Mouse (Mus musculus): ENCODE data around the gene Rnf216. TPM values are rescaled to one million over a fixed set of nuclear protein-coding genes. Genes with fewer than 3 reads are reported as not detected.
A peak's percentile ranks its signal among the peaks of the same experiment; 100 is the strongest.

Gene Rnf216
- polyA plus RNA-seq, 1 experiment, result 12.2 TPM

DNA sequence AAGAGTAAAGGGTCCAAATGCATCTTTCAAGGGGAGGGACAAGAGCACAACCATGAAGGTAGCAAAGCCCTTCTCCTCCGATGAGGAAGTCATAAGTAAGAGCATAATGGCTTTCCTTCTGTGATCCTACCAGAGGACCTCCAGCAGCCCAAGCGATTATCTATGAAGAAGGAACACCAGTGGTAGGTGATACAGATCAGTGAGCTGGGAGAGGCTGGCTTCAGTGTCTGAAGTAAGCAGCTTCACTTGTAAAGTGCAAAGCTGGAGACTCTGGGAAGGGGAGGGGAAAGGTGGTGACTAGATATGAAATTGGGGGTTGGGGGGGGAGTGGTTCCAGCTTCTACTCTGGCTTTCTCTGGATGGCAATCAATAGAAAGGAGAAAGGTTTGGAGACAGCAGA lies 43.7 kb downstream of the Rnf216 start:
- Histone ChIP-seq H3K36me3 (ENCODE audit: control insufficient read depth, insufficient read depth) (peaks cover 52% of the 10 kb centered on the region), H3ac (ENCODE audit: control insufficient read depth, insufficient read length, low read depth) (no peak overlapping the region), H3K4me3 (ENCODE audit: insufficient read depth, poor library complexity, severe bottlenecking) (no peak overlapping the region), H3K79me3 (ENCODE audit: low read depth) (no peaks in the 10 kb centered on the region), H3K27me3 (ENCODE audit: control insufficient read depth, insufficient read depth, insufficient read length) (no peaks in the 10 kb centered on the region), H3K79me2 (ENCODE audit: control insufficient read depth, insufficient read depth) (no peaks in the 10 kb centered on the region)
- TF ChIP-seq CEBPB (IDR thresholded peaks at IDR 0.05; ENCODE audit: low read depth) (no peak), MYOD1 (IDR thresholded peaks at IDR 0.05; ENCODE audit: control insufficient read depth, insufficient read length, low read depth) (no peak), MYOG (IDR thresholded peaks at IDR 0.05; ENCODE audit: control insufficient read depth, extremely low read depth, insufficient read length) (no peak), USF1 (IDR thresholded peaks at IDR 0.05; ENCODE audit: low read depth) (no peak)

DNA sequence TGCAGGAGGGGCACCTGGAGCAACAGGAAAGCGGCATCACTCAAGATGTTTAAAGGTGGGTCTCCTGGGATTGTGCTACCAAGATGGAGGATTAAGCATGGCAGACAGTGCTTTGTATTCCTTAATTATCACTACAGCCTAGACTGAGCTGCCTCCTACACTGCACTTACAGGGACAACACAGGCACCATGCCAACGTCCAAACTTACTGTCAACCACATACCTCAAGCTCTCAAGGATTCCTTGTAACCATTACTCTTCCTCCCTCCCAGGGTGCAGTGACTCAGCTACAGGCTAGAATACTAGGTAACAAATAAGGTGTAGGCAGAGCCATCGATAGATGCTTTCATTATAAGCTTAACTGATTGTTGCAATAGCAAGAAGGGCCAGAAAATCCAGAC lies 44.4 kb downstream of the Rnf216 start:
- no peaks in the 10 kb centered on the region for H3K79me2 ChIP-seq (ENCODE audit: control insufficient read depth, insufficient read depth)
- no peaks in the 10 kb centered on the region for H3K79me3 ChIP-seq (ENCODE audit: low read depth)
- H3K4me3 ChIP-seq (ENCODE audit: insufficient read depth, poor library complexity, severe bottlenecking), result no peak overlapping the region
- H3ac ChIP-seq (ENCODE audit: control insufficient read depth, insufficient read length, low read depth), result no peak overlapping the region
- no peak for TF ChIP-seq CEBPB (IDR thresholded peaks at IDR 0.05; ENCODE audit: low read depth)
- no peak for TF ChIP-seq USF1 (IDR thresholded peaks at IDR 0.05; ENCODE audit: low read depth)
- TF ChIP-seq MYOD1 (IDR thresholded peaks at IDR 0.05; ENCODE audit: control insufficient read depth, insufficient read length, low read depth), result no peak
- TF ChIP-seq CTCF (IDR thresholded peaks at IDR 0.05; ENCODE audit: control insufficient read depth, insufficient read depth, insufficient read length), result no peak
- no peak for TF ChIP-seq FOSL1 (IDR thresholded peaks at IDR 0.05; ENCODE audit: insufficient read depth, low read length, poor library complexity, severe bottlenecking)
- TF ChIP-seq MYOG (IDR thresholded peaks at IDR 0.05; ENCODE audit: control insufficient read depth, extremely low read depth, insufficient read length), result no peak
- TF ChIP-seq MAX (IDR thresholded peaks at IDR 0.05), result no peak
- H3K27me3 ChIP-seq (ENCODE audit: control insufficient read depth, insufficient read depth, insufficient read length), result no peaks in the 10 kb centered on the region
- peaks cover 49% of the 10 kb centered on the region for H3K36me3 ChIP-seq (ENCODE audit: control insufficient read depth, insufficient read depth)

DNA sequence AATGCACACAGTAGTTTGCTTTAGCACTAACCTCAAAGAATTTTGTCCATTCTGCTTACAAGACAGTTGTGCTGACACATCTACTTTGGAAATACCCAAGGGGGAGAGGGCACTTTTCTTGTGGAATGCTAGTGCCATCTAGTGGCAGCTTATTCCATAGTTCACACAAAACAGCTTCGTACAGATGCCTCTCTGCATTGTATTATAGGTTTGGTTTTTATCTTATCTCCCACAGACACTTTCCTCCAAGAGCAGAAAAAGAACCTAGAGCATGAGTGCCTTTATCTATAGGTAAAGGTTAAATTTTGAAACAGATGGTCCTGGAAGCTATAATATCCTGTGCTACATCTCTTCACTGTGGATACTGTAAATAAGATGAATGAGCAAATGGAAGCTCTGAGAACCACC lies 46.2 kb downstream of the Rnf216 start:
- Histone ChIP-seq H3ac (ENCODE audit: control insufficient read depth, insufficient read length, low read depth) (no peak overlapping the region), H3K79me3 (ENCODE audit: low read depth) (no peaks in the 10 kb centered on the region), H3K4me3 (ENCODE audit: insufficient read depth, poor library complexity, severe bottlenecking) (no peak overlapping the region), H3K27me3 (ENCODE audit: control insufficient read depth, insufficient read depth, insufficient read length) (no peaks in the 10 kb centered on the region), H3K79me2 (ENCODE audit: control insufficient read depth, insufficient read depth) (no peaks in the 10 kb centered on the region), H3K36me3 (ENCODE audit: control insufficient read depth, insufficient read depth) (peaks cover 54% of the 10 kb centered on the region)
- TF ChIP-seq MAX (IDR thresholded peaks at IDR 0.05) (no peak), CTCF (IDR thresholded peaks at IDR 0.05; ENCODE audit: control insufficient read depth, insufficient read depth, insufficient read length) (peak; percentile 59)

DNA sequence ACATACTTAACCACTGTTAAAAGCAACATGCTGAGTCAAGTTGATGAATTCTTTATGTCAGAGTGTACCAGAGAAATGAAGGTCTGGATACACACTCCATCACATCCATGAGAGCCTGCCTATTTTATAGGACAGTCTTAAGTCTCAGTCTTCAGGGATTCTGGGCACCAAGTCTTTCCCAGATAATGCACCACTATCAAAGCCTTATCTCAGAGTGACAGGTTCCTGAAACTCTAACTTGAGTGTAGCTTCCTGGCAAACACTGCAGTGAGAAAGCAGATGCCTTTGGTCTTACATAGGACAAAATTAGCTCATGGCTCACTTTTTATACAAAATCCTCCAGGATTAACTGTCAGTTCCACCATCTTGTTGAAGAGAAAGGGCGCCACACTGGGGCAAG lies 46.7 kb downstream of the Rnf216 start:
- H3K79me2 ChIP-seq (ENCODE audit: control insufficient read depth, insufficient read depth), result no peaks in the 10 kb centered on the region
- no peak overlapping the region for H3ac ChIP-seq (ENCODE audit: control insufficient read depth, insufficient read length, low read depth)
- H3K27me3 ChIP-seq (ENCODE audit: control insufficient read depth, insufficient read depth, insufficient read length), result no peaks in the 10 kb centered on the region
- H3K79me3 ChIP-seq (ENCODE audit: low read depth), result no peaks in the 10 kb centered on the region
- H3K4me3 ChIP-seq (ENCODE audit: insufficient read depth, poor library complexity, severe bottlenecking), result no peak overlapping the region
- TF ChIP-seq USF1 (IDR thresholded peaks at IDR 0.05; ENCODE audit: low read depth), result no peak
- TF ChIP-seq CEBPB (IDR thresholded peaks at IDR 0.05; ENCODE audit: low read depth), result no peak
- no peak for TF ChIP-seq FOSL1 (IDR thresholded peaks at IDR 0.05; ENCODE audit: insufficient read depth, low read length, poor library complexity, severe bottlenecking)
- TF ChIP-seq MAX (IDR thresholded peaks at IDR 0.05), result no peak
- no peak for TF ChIP-seq MYOG (IDR thresholded peaks at IDR 0.05; ENCODE audit: control insufficient read depth, extremely low read depth, insufficient read length)
- no peak for TF ChIP-seq CTCF (IDR thresholded peaks at IDR 0.05; ENCODE audit: control insufficient read depth, insufficient read depth, insufficient read length)
- TF ChIP-seq MYOD1 (IDR thresholded peaks at IDR 0.05; ENCODE audit: control insufficient read depth, insufficient read length, low read depth), result no peak
- peaks cover 56% of the 10 kb centered on the region for H3K36me3 ChIP-seq (ENCODE audit: control insufficient read depth, insufficient read depth)

DNA sequence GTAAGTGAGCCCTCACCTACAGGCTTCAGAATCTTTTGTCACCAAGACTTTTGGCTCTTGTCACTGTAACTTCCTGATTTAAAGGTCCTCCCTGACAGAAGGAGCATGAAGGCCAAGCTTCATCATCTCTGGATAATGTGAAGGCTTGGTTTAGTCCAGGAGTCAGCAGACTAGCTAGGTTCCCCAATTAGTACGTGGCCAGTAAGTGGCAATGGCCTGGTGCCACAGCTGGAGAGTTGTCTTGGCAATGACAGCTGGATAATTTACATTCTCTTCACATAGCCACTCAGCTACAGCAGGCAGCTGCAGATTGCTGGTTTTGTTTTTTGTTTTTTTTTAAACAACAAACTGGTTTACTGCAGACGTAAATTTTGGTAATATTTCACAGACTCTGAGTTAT lies 47.6 kb downstream of the Rnf216 start:
- Histone ChIP-seq H3K79me3 (ENCODE audit: low read depth) (no peaks in the 10 kb centered on the region), H3K4me3 (ENCODE audit: insufficient read depth, poor library complexity, severe bottlenecking) (no peak overlapping the region), H3K27me3 (ENCODE audit: control insufficient read depth, insufficient read depth, insufficient read length) (no peaks in the 10 kb centered on the region), H3ac (ENCODE audit: control insufficient read depth, insufficient read length, low read depth) (no peak overlapping the region), H3K36me3 (ENCODE audit: control insufficient read depth, insufficient read depth) (peaks cover 56% of the 10 kb centered on the region), H3K79me2 (ENCODE audit: control insufficient read depth, insufficient read depth) (no peaks in the 10 kb centered on the region)
- no peak for TF ChIP-seq USF1 (IDR thresholded peaks at IDR 0.05; ENCODE audit: low read depth)
- no peak for TF ChIP-seq FOSL1 (IDR thresholded peaks at IDR 0.05; ENCODE audit: insufficient read depth, low read length, poor library complexity, severe bottlenecking)
- no peak for TF ChIP-seq CEBPB (IDR thresholded peaks at IDR 0.05; ENCODE audit: low read depth)
- TF ChIP-seq MYOG (IDR thresholded peaks at IDR 0.05; ENCODE audit: control insufficient read depth, extremely low read depth, insufficient read length), result no peak

DNA sequence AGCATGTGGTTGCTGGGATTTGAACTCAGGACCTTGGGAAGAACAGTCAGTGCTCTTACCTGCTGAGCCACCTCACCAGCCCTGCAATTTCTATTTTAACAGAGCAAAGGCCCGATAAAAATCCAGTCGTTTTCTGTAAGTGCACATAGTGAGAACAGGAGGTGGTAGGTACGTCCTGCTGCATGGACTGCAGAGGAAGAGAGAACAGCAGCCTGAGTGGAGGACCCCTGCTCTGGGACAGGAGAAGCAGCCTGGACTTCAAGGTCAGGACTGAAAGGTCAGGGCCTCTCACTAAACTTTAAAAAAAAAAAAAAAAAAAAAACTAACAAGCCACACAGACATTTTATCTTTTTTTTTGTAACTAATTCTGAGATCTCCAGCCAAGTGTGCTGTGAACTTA lies 50.5 kb downstream of the Rnf216 start:
- H3K4me3 ChIP-seq (ENCODE audit: insufficient read depth, poor library complexity, severe bottlenecking), result no peak overlapping the region
- H3K36me3 ChIP-seq (ENCODE audit: control insufficient read depth, insufficient read depth), result peaks cover 55% of the 10 kb centered on the region
- H3ac ChIP-seq (ENCODE audit: control insufficient read depth, insufficient read length, low read depth), result no peak overlapping the region
- no peaks in the 10 kb centered on the region for H3K79me2 ChIP-seq (ENCODE audit: control insufficient read depth, insufficient read depth)
- no peaks in the 10 kb centered on the region for H3K79me3 ChIP-seq (ENCODE audit: low read depth)
- no peak for TF ChIP-seq USF1 (IDR thresholded peaks at IDR 0.05; ENCODE audit: low read depth)
- TF ChIP-seq CTCF (IDR thresholded peaks at IDR 0.05; ENCODE audit: control insufficient read depth, insufficient read depth, insufficient read length), result no peak
- no peak for TF ChIP-seq CEBPB (IDR thresholded peaks at IDR 0.05; ENCODE audit: low read depth)
- TF ChIP-seq MYOD1 (IDR thresholded peaks at IDR 0.05; ENCODE audit: control insufficient read depth, insufficient read length, low read depth), result no peak
- no peak for TF ChIP-seq MYOG (IDR thresholded peaks at IDR 0.05; ENCODE audit: control insufficient read depth, extremely low read depth, insufficient read length)
- TF ChIP-seq MAX (IDR thresholded peaks at IDR 0.05), result no peak
- H3K27me3 ChIP-seq (ENCODE audit: control insufficient read depth, insufficient read depth, insufficient read length), result no peaks in the 10 kb centered on the region

Data from C2C12 (cell line).